Mouse (Mus musculus) heart, postnatal 4 days (tissue): ENCODE results near the gene Asb1. TPM values are rescaled to one million over a fixed set of nuclear protein-coding genes. Genes with fewer than 3 reads are reported as not detected.

Experiments
- DNase-seq: peaks from one replicate; pipeline ENCODE4 v3.0.0; 2021
- total RNA-seq, 2 experiments: library from RNA; stranded (reverse); gene quantifications; 2 replicates each; pipeline ENCODE4 v1.2.3; 2021

Asb1 gene
- total RNA-seq, 2 experiments from 2014 or later, result 17.5 to 18.2 TPM

DNA sequence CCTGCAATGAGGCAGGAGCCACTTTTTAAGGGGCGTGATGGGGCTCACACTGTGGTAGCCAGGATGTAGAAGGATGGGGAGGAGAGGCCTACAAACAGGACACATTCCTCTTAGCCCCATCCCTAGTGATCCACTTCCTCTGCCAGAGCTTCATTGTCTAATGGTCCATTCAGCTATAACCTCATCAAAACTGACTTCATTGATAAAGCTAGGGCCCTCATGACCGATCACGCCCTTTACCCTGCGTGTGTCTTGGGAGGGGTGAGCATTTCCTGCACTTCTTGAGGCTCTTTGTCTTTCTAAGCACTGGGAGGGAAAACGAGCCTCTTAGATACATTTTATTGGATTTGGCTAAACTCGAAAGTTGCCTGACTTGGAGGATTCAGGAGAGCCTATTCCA lies 66.8 kb downstream of the Asb1 start:
- no peak for DNase-seq

Other genes starting within 250 kb of the Asb1 start
- 10 to 100 TPM; 14.4 to 17.5 TPM for gene Scly, start 242.2 kb upstream of the Asb1 start, total RNA-seq
- under 1 TPM; 0.14 to 0.18 TPM for gene Espnl, start 218.5 kb upstream of the Asb1 start, total RNA-seq
- 10 to 100 TPM; 51.2 to 55.4 TPM for gene Klhl30, start 189.5 kb upstream of the Asb1 start, total RNA-seq
- 1 to 10 TPM; 1.1 to 1.4 TPM for gene Erfe, start 174.1 kb upstream of the Asb1 start, total RNA-seq
- 10 to 100 TPM; 58.2 to 59.1 TPM for gene Ilkap, start 141.7 kb upstream of the Asb1 start, total RNA-seq
- 10 to 100 TPM; 29.6 to 30.6 TPM for gene Hes6, start 126.5 kb upstream of the Asb1 start, total RNA-seq
- 10 to 100 TPM in 1 of 2 experiments, 1 to 10 TPM in 1; 8.5 to 11.2 TPM for gene Per2, start 81.2 kb upstream of the Asb1 start, total RNA-seq
- 1 to 10 TPM; 4.3 to 4.6 TPM for gene Traf3ip1, start 45.9 kb upstream of the Asb1 start, total RNA-seq